Mouse (Mus musculus): ENCODE measurements around the gene Pax8. TPM values are rescaled to one million over a fixed set of nuclear protein-coding genes. Genes with fewer than 3 reads are reported as not detected.

Gene Pax8
- polyA plus RNA-seq, 1 experiment from 2014 or later: 0.22 TPM

- DNase-seq (ENCODE audit: low spot score) (peak; percentile 34), ATAC-seq (replicated peaks; ENCODE audit: low FRiP score, low TSS enrichment, low read depth) (no peak)
- H3K36me3 ChIP-seq (ENCODE audit: control insufficient read depth, insufficient read depth, low read length): no peaks in the 10 kb centered on the region
- H3K27ac ChIP-seq (ENCODE audit: low read depth): no peak overlapping the region
- H3K4me3 ChIP-seq (ENCODE audit: low read depth, low read length): no peak overlapping the region
- WGBS: 71% methylated on average over 9 of the region's 9 CpGs
- H3K4me1 ChIP-seq (replicated peaks; ENCODE audit: control insufficient read depth, insufficient read depth, low read length): no peaks in the 10 kb centered on the region; the same call in 1 of the 2 replicates
- no peak overlapping the region for H3K4me2 ChIP-seq (ENCODE audit: low read length)
- H3K9me3 ChIP-seq (ENCODE audit: control insufficient read depth, low read length): no peaks in the 10 kb centered on the region
- H3K27me3 ChIP-seq (replicated peaks; ENCODE audit: control insufficient read depth, insufficient read depth, low read length): no peaks in the 10 kb centered on the region
- H3K9ac ChIP-seq (ENCODE audit: low read length): no peak overlapping the region
Observed at GRCm38 (mm10) chr2:24382456-24383230, 92.8 kb downstream of the Pax8 start.

- 62% methylated on average over 5 of the region's 5 CpGs for WGBS
- DNase-seq (ENCODE audit: low spot score): peak; percentile 50
Observed at GRCm38 (mm10) chr2:24378747-24379450, 96.5 kb downstream of the Pax8 start.

More at GRCm38 (mm10) chr2:24378747-24379450, 96.5 kb downstream of the Pax8 start:
- H3K9me3 ChIP-seq (ENCODE audit: control insufficient read depth, low read length): no peaks in the 10 kb centered on the region
- H3K36me3 ChIP-seq (ENCODE audit: control insufficient read depth, insufficient read depth, low read length): no peaks in the 10 kb centered on the region
- peak; percentile 85; the same call in 1 of the 2 replicates for ATAC-seq (replicated peaks; ENCODE audit: low FRiP score, low TSS enrichment, low read depth)
- H3K4me3 ChIP-seq (ENCODE audit: low read depth, low read length): no peak overlapping the region
- H3K4me1 ChIP-seq (replicated peaks; ENCODE audit: control insufficient read depth, insufficient read depth, low read length): no peaks in the 10 kb centered on the region
- H3K27ac ChIP-seq (ENCODE audit: low read depth): no peak overlapping the region
- no peak overlapping the region for H3K9ac ChIP-seq (ENCODE audit: low read length)
- H3K4me2 ChIP-seq (ENCODE audit: low read length): no peak overlapping the region
- H3K27me3 ChIP-seq (replicated peaks; ENCODE audit: control insufficient read depth, insufficient read depth, low read length): no peaks in the 10 kb centered on the region

Other genes starting within 250 kb of the Pax8 start
- gene Il1f5, start 198.6 kb downstream of the Pax8 start, polyA plus RNA-seq (2014; fragmentation: Nextera tagmentation; extraction: Ambion mirVana): not detected in 2 replicates
- not detected in 2 replicates for gene Il1f10, start 184.4 kb downstream of the Pax8 start, polyA plus RNA-seq (2014; fragmentation: Nextera tagmentation; extraction: Ambion mirVana)
- gene Il1rn, start 138.7 kb downstream of the Pax8 start, polyA plus RNA-seq (2014; fragmentation: Nextera tagmentation; extraction: Ambion mirVana): 0.08 and 0.24 TPM in 2 replicates
- 4.5 and 7.0 TPM in 2 replicates for gene Psd4, start 108.0 kb downstream of the Pax8 start, polyA plus RNA-seq (2014; fragmentation: Nextera tagmentation; extraction: Ambion mirVana)

Measured in intestine, embryonic 14.5 days (tissue).